ENCODE assay signal across 20 mouse cellular contexts in genomic region chr3:56484096-56484495, GRCm38 (mm10).
DNase-seq lines count a peak whose midpoint lies in the region; ATAC-seq and TF ChIP-seq lines count a peak whose summit lies in the region.
"Had no signal": no experiment of that assay in that cellular context is flagged by ENCODE, and none has a peak within 500 bp of the region (broad histone marks: within the 10 kb centered on the region; RNA-seq: fewer than 3 reads in every experiment).

No protein-coding gene starts in this region.

- no peaks in the 10 kb centered on the region for H3K36me3 ChIP-seq in hindbrain, embryonic 11.5 days (ENCODE audit: control insufficient read depth, insufficient read depth, low read length)
- H3K36me3 ChIP-seq: embryonic facial prominence, embryonic 12.5 days; forebrain, embryonic 12.5 days; hindbrain, embryonic 10.5 days; neural tube, embryonic 12.5 days had no signal

- no peaks in the 10 kb centered on the region for H3K9me3 ChIP-seq in hindbrain, embryonic 11.5 days (ENCODE audit: control insufficient read depth, low read length)
- H3K9me3 ChIP-seq: embryonic facial prominence, embryonic 12.5 days; forebrain, embryonic 12.5 days; hindbrain, embryonic 10.5 days; neural tube, embryonic 12.5 days had no signal

- TF ChIP-seq CTCF in cerebellum, adult 2 months (IDR thresholded peaks at IDR 0.05; ENCODE audit: borderline replicate concordance, insufficient read depth, low read depth, low read length) = no peak
- no peak for TF ChIP-seq CTCF in left cerebral cortex, adult 2 months (IDR thresholded peaks at IDR 0.05)

- DNase-seq in cerebellum, adult 2 months = peak; percentile 34 to 57
- DNase-seq in cerebellum, postnatal 4 days (ENCODE audit: low spot score in 2 of 2) = no peak
- peak; percentile 51 for DNase-seq in adipocyte (ENCODE audit: low spot score)
- DNase-seq in cerebellum, adult 9-10 months = peak; percentile 31
- DNase-seq in heart, adult 9 months (ENCODE audit: low spot score in 2 of 2) = peak; percentile 14 to 17
- no peak for DNase-seq in left cerebral cortex, adult 2 months (ENCODE audit: extremely low spot score in 1 of 2, low spot score in 2 of 2)
- DNase-seq in hindbrain, embryonic 11.5 days (ENCODE audit: low spot score) = no peak
- DNase-seq: kidney, adult 9 months; kidney, postnatal 14 days; lung, postnatal 4 days; midbrain, embryonic 14.5 days; right cerebral cortex, postnatal 25 days; spleen, adult 18-20 months; thymus, postnatal 14 days had no signal

- H3K4me2 ChIP-seq in hindbrain, embryonic 11.5 days (replicated peaks; ENCODE audit: low read depth, low read length) = no peak overlapping the region
- H3K4me2 ChIP-seq: embryonic facial prominence, embryonic 12.5 days; forebrain, embryonic 12.5 days; neural tube, embryonic 12.5 days had no signal

- H3K4me3 ChIP-seq in cerebellum, adult 2 months (replicated peaks; ENCODE audit: insufficient read depth, low read depth, low read length) = no peak overlapping the region
- no peak overlapping the region for H3K4me3 ChIP-seq in left cerebral cortex, adult 2 months
- no peak overlapping the region for H3K4me3 ChIP-seq in hindbrain, embryonic 11.5 days (ENCODE audit: low read depth, low read length)
- H3K4me3 ChIP-seq: embryonic facial prominence, embryonic 12.5 days; forebrain, embryonic 12.5 days; hindbrain, embryonic 10.5 days; neural tube, embryonic 12.5 days had no signal

- ATAC-seq in hindbrain, embryonic 11.5 days (ENCODE audit: low FRiP score) = no peak
- ATAC-seq: hindbrain, postnatal 0 days; intestine, embryonic 16.5 days had no signal

- H3K4me1 ChIP-seq in cerebellum, adult 2 months (ENCODE audit: control insufficient read depth, insufficient read depth, low read length) = peaks cover 18% of the 10 kb centered on the region
- H3K4me1 ChIP-seq in hindbrain, embryonic 11.5 days (replicated peaks; ENCODE audit: control insufficient read depth, insufficient read depth, low read length) = no peaks in the 10 kb centered on the region
- H3K4me1 ChIP-seq: embryonic facial prominence, embryonic 12.5 days; neural tube, embryonic 12.5 days had no signal

- no peak overlapping the region for H3K27ac ChIP-seq in cerebellum, adult 2 months (ENCODE audit: insufficient read depth, low read length)
- no peak overlapping the region for H3K27ac ChIP-seq in left cerebral cortex, adult 2 months
- H3K27ac ChIP-seq in hindbrain, embryonic 11.5 days (ENCODE audit: low read depth, low read length) = no peak overlapping the region
- H3K27ac ChIP-seq: embryonic facial prominence, embryonic 12.5 days; forebrain, embryonic 12.5 days; hindbrain, embryonic 10.5 days; hindbrain, postnatal 0 days; neural tube, embryonic 12.5 days had no signal

- no peak for TF ChIP-seq POLR2A in cerebellum, adult 2 months (IDR thresholded peaks at IDR 0.05; ENCODE audit: borderline replicate concordance, insufficient read depth, low read length)

- H3K9ac ChIP-seq in hindbrain, embryonic 11.5 days (ENCODE audit: low read depth, low read length) = no peak overlapping the region
- H3K9ac ChIP-seq: embryonic facial prominence, embryonic 12.5 days; forebrain, embryonic 12.5 days; neural tube, embryonic 12.5 days had no signal

- WGBS in cerebellum, adult 2 months = 44% methylated on average over 8 of the region's 8 CpGs
- WGBS in hindbrain, embryonic 11.5 days = 92% methylated on average over 8 of the region's 8 CpGs

- intact Hi-C loops in left cerebral cortex, adult 2 months (cut with DNase I) = no loop called here

- no peaks in the 10 kb centered on the region for H3K27me3 ChIP-seq in cerebellum, adult 2 months (ENCODE audit: control insufficient read depth, insufficient read depth, low read length)
- H3K27me3 ChIP-seq in hindbrain, embryonic 11.5 days (ENCODE audit: control insufficient read depth, insufficient read depth, low read length) = no peaks in the 10 kb centered on the region
- H3K27me3 ChIP-seq: embryonic facial prominence, embryonic 12.5 days; forebrain, embryonic 12.5 days; neural tube, embryonic 12.5 days had no signal

Comparison
In these comparisons a context has a peak if more than half of its experiments do, and no peak if none do; other contexts are left out.
1. DNase-seq: peak in cerebellum, adult 2 months (2 of 2), adipocyte (single experiment), cerebellum, adult 9-10 months (single experiment) and heart, adult 9 months (2 of 2); none in cerebellum, postnatal 4 days (0 of 2), left cerebral cortex, adult 2 months (0 of 2) and hindbrain, embryonic 11.5 days (single experiment).